Mouse (Mus musculus) lung, adult 2 months (tissue): ENCODE measurements around the gene Ak4. TPM values are rescaled to one million over a fixed set of nuclear protein-coding genes. Genes with fewer than 3 reads are reported as not detected.
"Not testable (repeated sequence)": the region's sequence is repeated elsewhere in the genome, so short reads cannot be mapped to it uniquely, and the experiment has no call there.

Experiments used
- DNase-seq: peaks from one replicate; pipeline ENCODE4 v3.0.0; 2022
- H3K4me1 ChIP-seq: fragments of 200-500 bp; 2 replicates; pipeline ENCODE4 v1.6.1; 2011; ENCODE audit warnings: low read length; ENCODE audit not compliant: control insufficient read depth, insufficient read depth
- H3K4me3 ChIP-seq: fragments of 200-500 bp; replicated peaks from 2 replicates; pipeline ENCODE3; 2011; ENCODE audit warnings: low read depth, mild to moderate bottlenecking, control low read depth, low read length; ENCODE audit errors: extremely low read depth
- CTCF ChIP-seq: fragments of 200-500 bp; IDR thresholded peaks from 2 replicates; pipeline ENCODE4 v1.5.1; 2011; ENCODE audit warnings: mild to moderate bottlenecking, low read length, control low read depth; ENCODE audit not compliant: insufficient read depth
- POLR2A ChIP-seq: fragments of 200-500 bp; IDR thresholded peaks from 2 replicates; pipeline ENCODE4 v1.6.1; 2011; ENCODE audit warnings: low read depth, mild to moderate bottlenecking, control low read depth, low read length, borderline replicate concordance; ENCODE audit errors: extremely low read depth
- WGBS: fragments of 180-500 bp; shearing (Covaris S2); methylation state at CpG from one replicate; pipeline ENCODE4 v1.1.7; 2018; 5-methylcytosine and 5-hydroxymethylcytosine counted together
- polyA plus RNA-seq: library from polyadenylated mRNA; depleted of rRNA; stranded (reverse); fragments of >200 nt; gene quantifications from 2 replicates; pipeline ENCODE4 v1.2.3, GENCODE M21; 2012

The Ak4 gene
- polyA plus RNA-seq, 1 experiment: 1.6 TPM

- H3K4me3 ChIP-seq: no peak overlapping the region
- no peak for TF ChIP-seq CTCF
- TF ChIP-seq POLR2A: no peak
- 41% methylated on average over 8 of the region's 8 CpGs for WGBS
- H3K4me1 ChIP-seq: no peaks in the 10 kb centered on the region
- peak; percentile 15 for DNase-seq
These were observed 19.2 kb downstream of the Ak4 start for GRCm38 (mm10) chr4:101438271-101438670.

- TF ChIP-seq POLR2A (no peak), CTCF (no peak)
- no peaks in the 10 kb centered on the region for H3K4me1 ChIP-seq
- no peak overlapping the region for H3K4me3 ChIP-seq
- WGBS: 10% methylated on average over 13 of the region's 13 CpGs
- peak; percentile 64 for DNase-seq
These were observed 20.8 kb downstream of the Ak4 start for GRCm38 (mm10) chr4:101439738-101440389.

GRCm38 (mm10) chr4:101442791-101443190, 23.7 kb downstream of the Ak4 start:
- Histone ChIP-seq H3K4me3 (no peak overlapping the region), H3K4me1 (no peaks in the 10 kb centered on the region)
- 48% methylated on average over 2 of the region's 2 CpGs for WGBS
- no peak for DNase-seq
- no peak for TF ChIP-seq CTCF
- TF ChIP-seq POLR2A: no peak

GRCm38 (mm10) chr4:101443419-101443991, 24.4 kb downstream of the Ak4 start:
- Histone ChIP-seq H3K4me3 (no peak overlapping the region), H3K4me1 (no peaks in the 10 kb centered on the region)
- 45% methylated on average over 7 of the region's 7 CpGs for WGBS
- DNase-seq: no peak
- TF ChIP-seq POLR2A: no peak
- TF ChIP-seq CTCF: no peak

GRCm38 (mm10) chr4:101445660-101446059, 26.6 kb downstream of the Ak4 start:
- Histone ChIP-seq H3K4me3 (no peak overlapping the region), H3K4me1 (no peaks in the 10 kb centered on the region)
- TF ChIP-seq CTCF (no peak), POLR2A (no peak)
- whole genome bisulfite sequencing: 87% methylated on average over 4 of the region's 4 CpGs
- DNase-seq: no peak

GRCm38 (mm10) chr4:101446606-101447005, 27.5 kb downstream of the Ak4 start:
- not testable (repeated sequence) for H3K4me1 ChIP-seq, DNase-seq, H3K4me3 ChIP-seq
- 96% methylated on average over 9 of the region's 9 CpGs for WGBS

- Histone ChIP-seq H3K4me3 (no peak overlapping the region), H3K4me1 (no peaks in the 10 kb centered on the region)
- no peak for DNase-seq
- 86% methylated on average over 8 of the region's 8 CpGs for WGBS
- TF ChIP-seq POLR2A (no peak), CTCF (no peak)
These were observed 29.6 kb downstream of the Ak4 start for GRCm38 (mm10) chr4:101448701-101449100.

- no peak for DNase-seq
- WGBS: 53% methylated on average over 7 of the region's 7 CpGs
- no peak overlapping the region for H3K4me3 ChIP-seq
- no peak for TF ChIP-seq CTCF
- no peak for TF ChIP-seq POLR2A
- no peaks in the 10 kb centered on the region for H3K4me1 ChIP-seq
These were observed 30.3 kb downstream of the Ak4 start for GRCm38 (mm10) chr4:101449344-101449743.

- H3K4me3 ChIP-seq: no peak overlapping the region
- 75% methylated on average over 20 of the region's 20 CpGs for WGBS
- DNase-seq: no peak
- TF ChIP-seq CTCF: no peak
- no peak for TF ChIP-seq POLR2A
- no peaks in the 10 kb centered on the region for H3K4me1 ChIP-seq
These were observed 31.2 kb downstream of the Ak4 start for GRCm38 (mm10) chr4:101450150-101450780.

GRCm38 (mm10) chr4:101451089-101451488, 32.0 kb downstream of the Ak4 start:
- Histone ChIP-seq H3K4me3 (no peak overlapping the region), H3K4me1 (no peaks in the 10 kb centered on the region)
- TF ChIP-seq POLR2A (no peak), CTCF (no peak)
- 77% methylated on average over 4 of the region's 4 CpGs for WGBS
- DNase-seq: no peak
